Mouse (Mus musculus): ENCODE data around the gene Pdzrn4. TPM values are rescaled to one million over a fixed set of nuclear protein-coding genes. Genes with fewer than 3 reads are reported as not detected.

Pdzrn4 gene
- total RNA-seq, 2 experiments from 2014 or later, result 14.2 to 18.9 TPM

DNA sequence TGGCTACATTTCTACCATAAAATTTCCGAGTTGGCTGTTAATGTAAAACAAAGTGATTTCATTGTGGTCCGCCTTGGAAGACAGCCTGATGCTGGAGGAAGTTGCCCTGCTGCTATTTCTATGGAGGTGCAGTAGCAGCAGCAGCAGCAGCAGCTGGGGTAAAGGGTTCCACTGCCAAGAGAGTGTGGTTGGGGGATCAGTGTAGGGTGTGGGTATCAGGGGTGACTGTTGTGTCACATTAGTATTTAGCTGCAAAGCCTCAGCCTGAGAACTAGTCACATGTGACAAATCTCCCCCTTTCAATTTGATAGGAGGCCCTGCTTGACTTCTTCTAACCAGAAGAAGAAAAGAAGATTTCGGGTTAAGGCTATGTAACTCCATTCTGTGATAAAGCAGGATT, 183.5 kb downstream of the Pdzrn4 start:
- no peak for DNase-seq
- intact Hi-C loops (cut with DNase I), result no loop called here

DNA sequence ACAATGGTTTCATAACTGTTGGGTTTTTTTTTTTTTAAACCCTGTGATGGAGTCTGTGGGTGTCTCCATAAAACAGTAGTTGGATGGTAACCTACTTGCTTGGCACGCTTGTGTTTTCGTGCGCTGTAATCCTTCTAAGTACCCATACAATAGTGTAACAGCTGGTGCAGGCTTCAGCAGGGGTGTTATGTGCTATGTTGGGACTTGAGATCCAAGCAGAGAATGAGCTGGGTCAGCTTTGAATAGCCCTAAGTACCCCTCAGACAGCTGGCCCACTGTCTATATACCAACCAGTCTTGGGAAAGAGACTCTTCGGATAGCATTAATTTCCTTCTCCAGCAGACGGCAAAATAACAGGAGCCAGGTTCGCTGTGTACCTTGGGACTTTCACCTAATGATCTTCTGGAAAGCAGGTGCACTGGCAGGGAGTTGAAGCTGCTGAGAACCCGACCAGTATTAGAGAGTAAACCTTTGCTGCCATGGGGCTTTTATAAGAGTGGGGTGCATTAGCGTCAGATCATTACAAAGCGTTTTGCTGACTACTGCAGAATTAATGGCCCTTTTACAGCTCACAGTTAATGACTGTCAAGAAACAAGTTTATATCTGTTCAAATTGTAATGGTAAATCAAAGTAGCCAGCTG, 184.2 kb downstream of the Pdzrn4 start:
- intact Hi-C loops (cut with DNase I), result no loop called here
- DNase-seq, result no peak

DNA sequence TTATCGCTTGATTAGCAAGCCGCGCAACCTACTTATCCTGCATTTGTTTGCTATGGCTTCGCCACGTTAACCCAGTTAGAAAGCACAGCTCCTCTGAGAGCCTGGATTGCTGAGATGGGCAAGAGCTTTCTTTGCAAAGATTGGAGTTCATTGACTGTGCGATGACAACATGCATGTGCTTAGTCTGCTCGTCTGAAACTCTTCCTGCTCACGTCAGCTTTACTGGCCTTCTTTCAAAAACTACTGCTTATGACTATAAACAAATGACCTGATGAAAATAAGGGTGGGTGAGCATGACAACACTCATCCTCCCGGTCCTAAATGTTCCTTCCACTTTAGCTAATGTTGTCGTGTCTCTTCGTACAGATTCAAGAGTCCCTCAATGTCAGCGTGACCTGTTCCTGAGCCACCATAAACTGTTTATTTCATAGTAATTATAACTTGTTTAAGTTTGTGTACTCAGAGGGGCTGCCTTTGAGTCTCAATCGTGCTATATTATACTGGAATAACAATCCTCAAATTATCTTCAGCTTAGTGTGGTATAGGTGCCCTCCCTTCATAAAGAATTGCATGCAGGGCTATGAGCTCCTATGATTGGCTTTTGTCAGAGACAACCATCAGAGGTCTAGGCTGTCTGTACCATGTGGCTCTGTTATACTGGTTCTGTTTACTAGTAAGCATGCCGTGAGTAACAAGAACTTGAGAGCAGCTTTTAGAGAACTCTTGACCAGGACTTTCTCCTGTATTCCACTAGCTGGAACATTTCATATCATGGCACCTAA, 187.9 kb downstream of the Pdzrn4 start:
- intact Hi-C loops (cut with DNase I), result no loop called here
- DNase-seq, result no peak

DNA sequence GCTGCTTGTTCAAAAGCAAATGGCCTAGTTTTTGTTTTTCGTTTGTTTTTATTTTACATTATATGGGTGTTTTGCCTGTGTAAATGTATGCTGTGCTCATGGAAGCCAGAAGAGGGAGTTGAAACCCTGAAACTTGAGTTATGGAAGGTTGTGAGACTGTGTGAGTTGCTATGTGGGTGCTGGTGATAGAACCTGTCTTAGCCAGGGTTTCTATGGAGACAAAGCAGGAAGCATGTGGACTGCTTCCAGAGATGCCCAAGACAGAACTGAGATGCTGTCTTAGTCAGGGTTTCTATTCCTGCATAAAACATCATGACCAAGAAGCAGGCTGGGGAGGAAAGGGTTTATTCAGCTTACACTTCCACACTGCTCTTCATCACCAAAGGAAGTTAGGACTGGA, 190.8 kb downstream of the Pdzrn4 start:
- DNase-seq, result no peak

DNA sequence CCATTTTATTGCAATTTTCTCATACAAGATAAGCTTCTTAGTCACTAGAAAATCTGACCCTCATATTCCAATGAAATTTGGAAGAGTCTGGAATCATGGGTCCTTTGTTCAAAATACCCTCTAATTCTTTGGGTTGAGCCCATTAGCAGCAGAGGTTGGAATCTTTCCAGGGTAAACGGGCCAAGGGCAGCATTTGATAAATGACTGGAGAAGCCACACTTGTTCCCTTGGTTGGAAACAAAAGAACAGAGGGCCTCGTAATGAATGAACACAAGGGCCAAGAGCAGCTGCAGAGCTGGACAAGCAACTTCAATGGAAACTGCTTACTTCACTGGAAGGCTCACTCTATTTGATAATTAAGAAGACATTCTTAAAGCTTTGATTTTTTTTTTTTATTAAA, 198.0 kb downstream of the Pdzrn4 start:
- DNase-seq, result peak; percentile 68
- intact Hi-C loops (cut with DNase I), result loop anchor here (10.0 kb wide), 1 partner anchor 620 kb away; no protein-coding TSS in a partner anchor

More for the DNA sequence above, 190.8 kb downstream of the Pdzrn4 start:
- intact Hi-C loops (cut with DNase I), result no loop called here

DNA sequence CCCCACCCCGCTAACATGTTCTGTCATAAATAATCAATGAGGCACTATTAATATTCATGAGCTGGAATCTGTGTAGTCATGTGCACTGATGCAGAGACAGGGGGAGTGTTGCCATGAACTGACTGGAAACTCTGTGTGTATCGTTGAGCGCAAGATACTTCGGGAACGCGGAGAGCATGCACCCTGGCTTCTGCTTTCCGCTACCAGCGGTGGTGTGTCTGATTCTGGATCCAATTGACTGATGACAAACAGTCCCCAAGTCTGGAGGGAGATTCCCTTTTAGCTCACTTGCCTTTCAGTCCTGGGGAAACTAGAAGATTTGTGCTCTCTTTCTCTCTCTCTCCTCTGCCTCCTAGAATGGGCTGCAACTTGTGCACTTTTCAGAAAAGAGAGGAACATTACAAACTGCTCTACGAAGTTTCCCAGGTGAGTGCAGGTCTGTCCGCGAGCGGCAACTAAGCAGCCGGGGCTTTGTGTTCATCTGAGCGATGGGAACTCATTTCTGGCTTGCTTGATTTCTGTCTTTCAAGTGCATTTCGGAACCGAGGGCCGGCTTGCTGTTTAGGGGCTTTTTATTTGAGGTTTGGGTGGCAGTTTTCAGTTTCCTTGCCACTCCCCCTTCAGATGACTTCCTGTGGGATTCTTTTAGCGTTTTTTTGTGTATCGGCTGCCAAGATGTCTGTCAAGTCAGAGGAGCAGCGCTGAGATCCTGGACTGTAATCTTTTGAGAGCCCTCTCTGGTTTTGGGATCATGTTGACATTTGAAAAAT, 200.5 kb downstream of the Pdzrn4 start:
- intact Hi-C loops (cut with DNase I), result loop anchor here (10.0 kb wide), 1 partner anchor 618 kb away; no protein-coding TSS in a partner anchor
- DNase-seq, result peak; percentile 54

DNA sequence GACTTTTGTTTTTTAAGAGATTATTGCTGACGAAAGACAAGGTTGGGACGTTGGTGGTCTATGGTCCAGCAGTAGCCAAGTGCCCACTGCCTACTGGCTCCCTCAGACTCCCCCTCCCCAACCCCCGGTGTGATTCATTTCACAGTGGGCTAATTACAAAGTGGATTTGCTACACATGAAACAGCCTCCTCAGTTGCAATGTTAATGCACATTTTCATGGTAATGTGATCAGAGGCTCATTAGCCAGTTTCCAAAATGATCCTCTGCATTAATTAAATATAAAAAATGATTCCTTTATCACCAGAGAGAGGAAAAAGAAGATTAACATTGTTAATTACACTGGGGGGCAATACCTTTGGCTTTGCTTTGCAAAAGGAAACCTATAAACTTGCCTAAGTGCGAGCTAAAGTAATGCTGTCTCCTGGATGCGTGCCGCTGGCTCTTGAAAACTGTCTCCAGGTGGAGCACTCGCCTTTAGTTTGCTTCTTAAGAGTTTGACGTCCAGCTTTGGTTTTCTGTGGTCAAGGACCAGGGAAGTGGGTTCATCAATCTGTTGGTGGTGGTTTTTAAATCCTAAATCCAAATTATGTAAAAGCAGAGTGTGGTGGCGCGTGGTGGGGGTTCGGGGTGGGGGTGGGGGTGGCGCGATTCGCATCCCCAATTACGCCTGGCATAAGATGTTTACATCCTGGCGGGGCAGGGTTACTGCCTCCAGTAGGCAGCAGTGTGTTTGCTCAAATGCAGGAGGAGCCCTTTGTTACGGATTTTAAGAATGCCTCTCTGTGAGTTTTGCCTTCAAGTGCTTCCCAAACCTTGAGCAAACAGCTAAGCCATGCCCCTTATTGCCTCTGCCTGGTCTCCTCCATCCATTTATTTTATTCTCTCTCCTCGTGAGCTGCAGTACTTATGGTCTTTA, 202.0 kb downstream of the Pdzrn4 start:
- intact Hi-C loops (cut with DNase I), result loop anchor here (10.0 kb wide), 1 partner anchor 616 kb away; no protein-coding TSS in a partner anchor
- peak; percentile 50 for DNase-seq

DNA sequence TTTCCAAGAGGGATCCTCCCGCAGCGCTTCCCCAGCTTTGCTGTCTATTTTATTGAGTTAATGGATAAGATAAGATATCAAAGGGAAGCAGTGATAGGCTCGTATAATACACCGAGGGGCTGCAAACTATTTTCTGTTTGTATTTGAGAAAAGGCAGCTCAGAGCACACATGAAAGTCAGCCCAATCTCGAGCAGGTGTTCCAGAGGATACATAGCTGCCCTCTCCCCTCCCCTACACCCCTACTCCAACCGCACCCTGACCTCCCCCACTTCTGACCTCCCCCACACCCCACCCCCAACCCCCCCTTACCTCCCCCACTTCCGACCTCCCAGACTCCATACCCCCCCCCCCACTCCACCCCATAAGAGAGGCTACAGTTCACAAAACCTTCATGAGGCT, 202.7 kb downstream of the Pdzrn4 start:
- no peak for DNase-seq
- intact Hi-C loops (cut with DNase I), result loop anchor here (10.0 kb wide), 1 partner anchor 615 kb away; no protein-coding TSS in a partner anchor

DNA sequence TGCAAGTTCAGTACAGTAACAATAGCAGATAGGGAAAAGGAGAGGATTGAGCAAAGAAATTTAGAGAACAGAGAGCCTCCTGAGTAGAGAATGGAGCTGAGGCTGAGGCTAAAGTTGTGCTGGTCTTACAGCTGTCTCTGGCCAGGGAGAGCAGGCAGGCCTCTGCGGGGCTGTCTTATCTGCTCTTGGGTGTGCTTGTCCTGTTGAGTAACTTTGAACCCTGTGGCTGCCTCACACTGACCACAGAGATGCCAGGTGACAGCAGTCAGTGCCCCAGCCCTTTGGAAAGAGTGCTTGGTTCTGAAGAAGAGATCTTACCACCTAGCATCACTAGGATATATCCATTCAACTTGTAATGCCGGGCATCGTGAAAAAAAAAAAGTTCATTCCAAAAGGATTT, 214.2 kb downstream of the Pdzrn4 start:
- no peak for DNase-seq
- intact Hi-C loops (cut with DNase I), result no loop called here

DNA sequence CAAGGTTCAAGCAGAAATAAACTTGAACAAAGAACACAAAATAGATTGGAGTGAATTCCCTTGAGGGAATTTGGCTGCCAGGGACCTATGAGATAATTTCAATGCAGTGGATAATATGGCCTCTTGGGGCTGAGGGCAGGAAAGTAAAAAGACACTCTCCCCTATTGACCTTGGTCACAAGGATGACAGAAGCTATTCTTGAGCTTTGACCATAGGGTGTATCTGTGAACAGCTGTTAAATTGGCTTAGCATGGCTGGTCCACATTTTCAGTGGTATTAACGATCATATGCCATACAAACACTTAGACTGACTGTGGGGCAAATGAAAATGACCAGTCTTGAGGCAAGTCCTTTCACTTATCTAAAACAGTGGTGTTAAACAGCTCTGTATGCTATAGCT, 215.7 kb downstream of the Pdzrn4 start:
- intact Hi-C loops (cut with DNase I), result no loop called here
- no peak for DNase-seq

DNA sequence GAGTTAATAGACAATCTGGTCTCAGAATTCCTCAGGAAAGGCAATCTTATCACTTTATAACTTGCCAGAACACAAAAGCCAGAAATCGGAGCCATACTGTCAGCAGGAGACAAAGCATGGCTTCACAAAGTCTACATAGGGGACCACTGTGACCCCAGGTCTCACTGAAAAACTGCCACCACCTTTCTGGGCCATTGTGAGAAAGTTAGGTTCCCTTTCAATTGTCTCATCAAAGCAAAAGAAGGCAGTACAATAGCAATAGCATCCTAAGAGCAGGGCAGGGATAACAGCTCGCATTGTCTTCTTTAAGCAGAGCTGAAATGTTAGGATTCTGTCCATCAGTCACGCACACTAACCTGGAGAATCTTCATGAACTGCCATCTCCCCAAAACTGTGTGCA, 216.5 kb downstream of the Pdzrn4 start:
- DNase-seq, result no peak
- intact Hi-C loops (cut with DNase I), result no loop called here

DNA sequence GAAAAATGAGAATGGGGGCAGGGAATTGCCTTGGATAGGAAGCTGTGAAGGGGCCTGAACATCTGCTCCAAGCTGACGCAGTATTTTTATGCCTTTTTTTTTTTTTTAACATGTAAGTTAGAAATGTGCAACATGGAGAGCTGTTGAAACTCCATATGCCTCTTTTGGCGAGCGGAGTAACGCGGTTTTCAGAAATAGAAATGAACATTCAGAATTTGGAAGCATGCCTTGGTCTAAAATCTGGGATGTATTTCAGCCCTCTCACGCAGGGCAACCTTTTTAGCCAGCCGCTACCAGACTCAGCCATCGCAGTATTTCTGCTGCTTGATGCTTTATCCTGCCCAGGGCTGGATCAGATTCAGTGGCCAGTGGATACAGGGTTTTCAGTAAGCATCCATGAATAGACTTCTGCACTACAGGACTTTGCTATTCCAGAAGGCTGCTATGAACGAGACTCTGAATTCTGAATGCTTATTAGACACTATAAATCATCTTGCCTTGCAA, 225.1 kb downstream of the Pdzrn4 start:
- peak; percentile 22 for DNase-seq
- intact Hi-C loops (cut with DNase I), result no loop called here

DNA sequence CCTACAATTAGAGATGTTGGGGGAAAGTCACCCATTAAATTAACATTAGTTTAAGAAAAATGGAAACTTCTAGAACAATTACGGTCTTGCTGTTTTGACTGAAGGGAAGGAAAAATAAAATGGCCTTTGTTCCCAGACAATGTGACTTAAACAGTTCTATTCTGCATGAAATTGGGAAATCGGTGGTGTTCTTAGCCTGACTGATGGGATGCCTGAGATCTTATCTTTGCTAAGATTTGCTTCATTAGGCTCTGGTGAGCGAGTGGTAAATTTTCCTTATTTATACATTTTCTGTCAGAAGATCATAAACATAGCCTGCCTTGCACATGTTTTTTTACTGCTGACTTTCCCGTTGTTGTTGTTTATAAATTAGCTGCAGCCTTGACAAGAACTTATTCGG, 225.6 kb downstream of the Pdzrn4 start:
- intact Hi-C loops (cut with DNase I), result no loop called here
- no peak for DNase-seq

DNA sequence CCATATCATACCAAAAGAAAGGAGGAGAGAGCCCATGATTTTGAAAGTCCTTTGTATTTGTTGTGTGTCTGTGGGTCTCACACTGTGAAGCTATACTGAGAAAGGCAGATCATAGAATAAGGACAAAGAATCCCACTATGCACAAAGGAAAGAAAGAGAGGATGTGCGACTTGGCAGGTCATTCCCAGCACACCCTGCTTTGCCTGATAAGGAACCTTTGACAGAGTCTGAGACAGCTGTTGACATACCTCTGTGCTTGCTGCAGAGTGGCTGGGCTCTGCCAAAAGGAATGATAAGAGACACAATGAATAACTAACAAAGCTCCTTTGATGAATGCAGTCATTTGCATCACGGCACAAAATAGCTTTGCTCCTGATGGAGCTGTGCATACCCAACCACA, 232.5 kb downstream of the Pdzrn4 start:
- no peak for DNase-seq
- intact Hi-C loops (cut with DNase I), result no loop called here

DNA sequence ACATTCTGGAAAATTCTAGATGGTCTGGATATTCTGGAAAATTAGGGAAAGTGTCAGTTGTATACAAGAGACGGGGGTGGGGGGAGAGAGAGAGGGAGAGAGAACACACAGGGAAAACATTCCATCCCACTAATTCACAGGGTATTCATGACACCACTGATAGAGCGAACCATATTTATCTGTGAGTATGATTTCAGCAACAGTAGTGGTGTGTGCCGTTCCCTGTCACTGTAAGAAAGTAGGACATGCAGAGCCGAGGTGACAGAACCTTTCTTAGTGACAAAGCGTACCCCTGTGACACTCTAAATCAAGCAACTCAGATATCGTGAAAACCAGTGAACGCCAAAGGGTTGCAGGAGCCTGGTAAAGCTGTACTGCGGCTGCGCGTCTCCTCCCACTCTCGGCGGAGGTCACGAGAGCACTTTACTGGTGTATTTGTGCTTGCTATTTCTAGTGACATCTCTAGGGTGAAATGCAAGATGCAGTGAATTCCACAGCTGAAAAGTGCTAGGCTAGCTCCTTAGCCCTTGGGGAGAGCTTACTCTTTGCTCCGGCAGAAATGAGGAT, 237.4 kb downstream of the Pdzrn4 start:
- intact Hi-C loops (cut with DNase I), result no loop called here
- DNase-seq, result no peak

DNA sequence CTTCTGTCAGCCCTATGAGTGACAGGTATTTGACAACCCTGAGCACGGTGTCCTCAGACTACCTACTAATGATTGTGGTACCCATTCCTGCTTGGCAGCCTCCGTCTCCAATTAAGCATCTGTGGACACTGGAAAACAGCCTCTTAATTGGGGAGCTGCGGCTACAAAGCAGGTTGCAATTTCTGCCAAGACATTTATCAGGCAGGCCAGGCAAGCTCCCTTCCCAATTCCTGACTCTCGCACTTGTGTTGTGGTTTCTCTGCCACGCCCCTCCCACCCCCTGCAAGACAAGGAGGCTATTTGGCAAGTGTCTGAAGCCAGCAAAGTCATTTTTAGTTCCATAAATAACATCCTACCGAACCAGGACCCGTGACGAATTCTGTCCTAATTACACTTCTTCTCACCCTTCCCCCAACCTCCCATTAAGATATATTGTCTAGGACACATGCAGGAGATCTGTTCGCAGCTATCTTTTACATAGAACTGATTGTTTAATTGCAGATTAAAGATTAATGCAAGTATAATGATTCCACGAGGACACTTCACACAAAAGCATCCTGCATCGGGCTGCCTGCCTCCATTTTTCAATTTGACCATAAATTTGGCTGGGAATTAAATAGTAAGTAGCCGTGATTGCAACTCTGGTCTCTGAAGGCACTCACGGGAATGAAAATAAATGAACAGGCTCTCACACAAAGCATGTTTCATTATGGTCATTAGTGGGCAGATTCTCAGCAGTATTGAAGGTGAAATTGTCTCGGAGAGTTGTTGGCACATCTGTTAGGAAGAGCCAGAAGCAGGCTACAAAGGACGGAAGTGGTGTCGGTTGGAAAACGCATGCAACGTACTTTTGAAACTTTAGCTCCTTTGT, 243.8 kb downstream of the Pdzrn4 start:
- DNase-seq, result peak; percentile 19
- intact Hi-C loops (cut with DNase I), result no loop called here

DNA sequence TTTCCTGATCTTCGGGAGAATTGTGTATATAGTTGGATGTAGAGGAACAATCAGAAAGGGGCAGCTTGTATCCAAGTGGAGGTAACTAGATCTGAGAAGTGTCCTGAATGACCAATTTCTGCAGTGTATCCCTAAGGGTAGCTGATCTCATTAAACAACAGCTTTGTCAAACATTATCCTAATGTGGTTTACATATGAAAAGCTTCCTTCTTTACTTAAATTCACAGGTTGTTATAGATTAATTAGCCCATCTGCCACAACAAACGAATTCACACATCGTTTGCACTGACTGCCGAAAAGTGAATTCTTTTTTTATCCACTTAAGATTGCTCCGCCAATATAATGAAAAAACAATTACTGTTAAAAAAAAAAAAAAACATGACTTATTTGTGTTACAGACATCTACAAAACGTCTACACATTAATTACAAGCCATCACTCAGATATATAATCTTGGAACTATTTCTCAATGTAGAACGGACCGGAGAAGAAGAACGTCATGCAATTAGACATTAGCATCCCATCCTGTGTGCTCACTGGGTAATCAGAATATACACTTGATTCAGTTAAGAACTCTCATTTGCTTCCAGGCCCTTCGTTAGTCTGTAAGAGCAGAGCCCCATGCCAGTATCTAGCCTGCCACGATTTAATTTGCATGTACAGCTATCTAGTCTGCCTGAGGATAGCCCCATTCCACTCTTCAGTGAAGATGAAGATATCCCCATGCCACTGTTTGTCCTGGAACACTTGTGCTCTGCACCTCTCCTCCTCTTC, 274.8 kb downstream of the Pdzrn4 start:
- no peak for DNase-seq
- intact Hi-C loops (cut with DNase I), result no loop called here

DNA sequence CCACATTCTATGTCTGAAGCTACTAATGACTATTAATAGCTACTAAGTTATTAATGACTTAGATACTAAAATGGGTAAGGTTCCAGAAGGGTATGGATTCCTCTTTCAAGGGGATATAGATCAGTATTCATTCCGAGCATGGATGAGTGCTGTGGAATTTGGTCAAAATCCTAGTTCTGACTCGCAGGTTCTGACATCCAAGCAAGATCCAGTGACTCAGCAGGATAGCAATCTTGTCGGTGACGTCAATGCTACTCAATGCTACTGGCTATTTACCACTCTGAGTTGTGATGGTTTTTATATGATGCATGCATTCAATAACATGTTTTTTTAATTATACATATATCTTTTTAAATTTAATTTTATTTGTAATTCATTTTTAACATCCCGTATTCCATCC, 279.4 kb downstream of the Pdzrn4 start:
- no peak for DNase-seq
- intact Hi-C loops (cut with DNase I), result no loop called here
